Mouse (Mus musculus) ES-E14 (cell line): ENCODE results near the gene Anln.

Experiments used
- CHD2 ChIP-seq: IDR thresholded peaks from 2 replicates; pipeline ENCODE4 v1.6.1; 2014; ENCODE audit warnings: mild to moderate bottlenecking, low read depth, low read length, inconsistent platforms
- HCFC1 ChIP-seq: IDR thresholded peaks from 2 replicates; pipeline ENCODE4 v1.6.1; 2012; ENCODE audit warnings: low read length, inconsistent platforms, borderline replicate concordance; ENCODE audit not compliant: insufficient read depth
- MAFK ChIP-seq: IDR thresholded peaks from 2 replicates; pipeline ENCODE4 v1.6.1; 2014; ENCODE audit warnings: mild to moderate bottlenecking, low read depth, low read length, inconsistent platforms; ENCODE audit not compliant: insufficient read depth
- ZC3H11A ChIP-seq: IDR thresholded peaks from 2 replicates; pipeline ENCODE4 v1.6.1; 2012; ENCODE audit warnings: low read depth, mild to moderate bottlenecking, inconsistent platforms, low read length, borderline replicate concordance
- ZNF384 ChIP-seq: IDR thresholded peaks from 2 replicates; pipeline ENCODE4 v1.6.1; 2012; ENCODE audit warnings: low read depth, low read length, inconsistent platforms

DNA sequence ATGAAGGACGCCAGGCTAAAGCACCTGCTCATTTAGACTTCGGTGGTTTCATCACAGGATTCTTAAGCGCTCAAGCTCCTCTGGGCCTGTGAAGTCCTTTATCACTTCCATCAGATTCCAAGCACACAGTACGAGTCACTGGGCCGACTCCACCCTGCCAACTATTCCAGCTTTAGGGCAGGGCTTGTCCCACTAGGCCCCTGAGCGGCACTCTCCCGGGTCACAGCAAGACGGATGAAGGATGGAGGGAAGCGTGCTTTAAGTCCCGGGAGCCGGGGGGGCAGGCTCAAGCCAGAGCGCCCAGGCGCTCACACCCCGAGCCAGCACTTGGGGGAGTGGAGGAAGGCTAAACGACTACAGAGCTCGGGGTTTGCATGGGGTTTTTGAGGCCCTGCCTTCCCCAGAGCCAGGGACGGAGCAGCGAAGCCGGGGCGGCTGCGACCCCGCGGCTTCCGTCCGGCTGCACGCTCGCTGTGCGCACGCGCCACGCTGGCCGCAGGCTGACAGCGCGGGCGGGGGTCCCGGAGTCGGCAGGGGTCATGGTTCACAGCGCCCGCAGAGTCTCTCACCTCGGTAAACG is 497 bp downstream of the Anln start:
- TF ChIP-seq ZNF384 (no peak), HCFC1 (no peak; the same call in 1 of the 2 replicates), CHD2 (no peak), ZC3H11A (no peak), MAFK (no peak)
